Mouse (Mus musculus) cerebellum, postnatal 25 days (tissue): ENCODE data around the gene Vipr2.

ENCODE experiments used
- DNase-seq, 2 experiments: peaks; one replicate each; pipeline ENCODE4 v3.0.0; 2021; ENCODE audit warnings: mixed read lengths in 2 of 2

Vipr2 gene

GRCm38 (mm10) chr12:116077074-116077854 is at the start of gene Vipr2:
Gene Vipr2 (plus strand): TSS chr12:116077726.
- DNase-seq = peak; percentile 56 to 68

- DNase-seq = no peak
These were observed 49.4 kb upstream of the Vipr2 start for GRCm38 (mm10) chr12:116028095-116028494.

GRCm38 (mm10) chr12:116035346-116035745 is 42.2 kb upstream of the Vipr2 start:
- no peak for DNase-seq

GRCm38 (mm10) chr12:116044785-116045184 is 32.7 kb upstream of the Vipr2 start:
- DNase-seq = no peak

- peak; percentile 97 to 99 for DNase-seq
These were observed 29.8 kb upstream of the Vipr2 start, which contains the start of gene Zfp386 for GRCm38 (mm10) chr12:116047440-116048377. Gene Zfp386 (plus strand): TSS chr12:116047724.

- DNase-seq = no peak
These were observed 28.8 kb upstream of the Vipr2 start for GRCm38 (mm10) chr12:116048766-116049165.

- no peak for DNase-seq
These were observed 28.3 kb upstream of the Vipr2 start for GRCm38 (mm10) chr12:116049236-116049635.

GRCm38 (mm10) chr12:116049701-116050100 is 27.8 kb upstream of the Vipr2 start:
- DNase-seq = no peak

- DNase-seq = no peak
These were observed 23.2 kb upstream of the Vipr2 start for GRCm38 (mm10) chr12:116054342-116054741.

GRCm38 (mm10) chr12:116056112-116056511 is 21.4 kb upstream of the Vipr2 start:
- DNase-seq = no peak

- DNase-seq = no peak
These were observed 15.8 kb upstream of the Vipr2 start for GRCm38 (mm10) chr12:116061561-116062193.

- DNase-seq = no peak
These were observed 15.3 kb upstream of the Vipr2 start for GRCm38 (mm10) chr12:116062194-116062583.

- DNase-seq = no peak
These were observed 14.5 kb upstream of the Vipr2 start for GRCm38 (mm10) chr12:116063020-116063419.

GRCm38 (mm10) chr12:116071023-116071422 is 6.5 kb upstream of the Vipr2 start:
- peak; percentile 63 to 73 for DNase-seq

- DNase-seq = no peak
These were observed 385 bp downstream of the Vipr2 start for GRCm38 (mm10) chr12:116077855-116078366.

- no peak for DNase-seq
These were observed 5.6 kb downstream of the Vipr2 start for GRCm38 (mm10) chr12:116083125-116083524.

- DNase-seq = no peak
These were observed 6.8 kb downstream of the Vipr2 start for GRCm38 (mm10) chr12:116084294-116084693.

GRCm38 (mm10) chr12:116086951-116087600 is 9.6 kb downstream of the Vipr2 start:
- DNase-seq = no peak

- DNase-seq = peak; percentile 44 to 53
These were observed 12.3 kb downstream of the Vipr2 start for GRCm38 (mm10) chr12:116089836-116090235.

GRCm38 (mm10) chr12:116094765-116095555 is 17.4 kb downstream of the Vipr2 start:
- no peak for DNase-seq

GRCm38 (mm10) chr12:116096361-116096904 is 18.9 kb downstream of the Vipr2 start:
- DNase-seq = no peak
